Mouse (Mus musculus): ENCODE data around the gene A930018P22Rik.

DNA sequence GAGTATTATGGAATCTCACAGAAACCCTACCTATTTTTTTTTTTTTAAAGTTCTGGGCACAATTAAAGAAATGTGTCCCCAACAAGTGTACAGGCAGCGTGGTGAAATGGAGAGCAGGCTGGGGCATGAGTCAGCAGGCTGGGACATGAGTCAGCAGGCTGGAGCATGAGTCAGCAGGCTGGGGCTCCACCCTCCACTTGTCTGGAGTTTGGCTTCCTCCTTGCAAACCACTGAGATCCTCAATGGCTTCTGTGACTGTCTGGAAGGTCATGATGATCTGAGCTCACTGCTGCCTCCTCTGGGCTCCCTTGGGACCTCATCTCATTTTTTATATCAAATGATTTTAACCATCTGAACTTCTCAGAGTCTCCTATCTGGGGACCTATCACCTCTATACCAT is 23.4 kb downstream of the A930018P22Rik start:
- TF ChIP-seq CTCF (IDR thresholded peaks at IDR 0.05; ENCODE audit: low read depth, low read length), result no peak
- TF ChIP-seq GATA1 (IDR thresholded peaks at IDR 0.05; ENCODE audit: borderline replicate concordance, low read length), result no peak

All from G1E (cell line).